Mouse (Mus musculus) kidney, adult 9 months (tissue): ENCODE data around the gene Eif5b.
A peak's percentile ranks its signal among the peaks of the same experiment; 100 is the strongest.

Experiments used
- DNase-seq: peaks from one replicate; pipeline ENCODE4 v3.0.0; 2022

The Eif5b gene

DNA sequence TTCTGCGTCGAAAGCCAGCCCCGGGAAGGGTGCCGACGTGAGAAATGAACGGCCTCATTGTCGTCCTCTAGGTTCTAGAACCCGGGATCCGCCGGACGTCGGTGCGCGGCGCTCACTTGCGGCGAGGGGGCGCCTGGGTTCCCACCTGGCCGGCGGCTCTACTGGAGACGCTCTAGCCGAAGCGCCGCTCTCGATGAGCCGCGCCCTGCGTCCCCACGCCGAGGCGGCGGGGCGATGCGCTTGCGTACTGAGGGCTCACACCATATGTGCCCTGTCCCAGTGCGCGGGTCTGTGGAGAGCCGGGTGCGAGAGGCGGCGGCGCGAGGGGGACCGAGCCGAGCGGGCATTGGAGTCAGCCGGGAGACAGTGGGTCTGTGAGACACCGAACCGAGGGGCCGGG, at the start of gene Eif5b, which contains the start of gene Txndc9:
Gene Eif5b (plus strand): TSS at position 144 of the 400 bp plus-strand sequence.
Gene Txndc9 (minus strand): TSS at position 27 of the 400 bp plus-strand sequence.
- peak; percentile 96 for DNase-seq

DNA sequence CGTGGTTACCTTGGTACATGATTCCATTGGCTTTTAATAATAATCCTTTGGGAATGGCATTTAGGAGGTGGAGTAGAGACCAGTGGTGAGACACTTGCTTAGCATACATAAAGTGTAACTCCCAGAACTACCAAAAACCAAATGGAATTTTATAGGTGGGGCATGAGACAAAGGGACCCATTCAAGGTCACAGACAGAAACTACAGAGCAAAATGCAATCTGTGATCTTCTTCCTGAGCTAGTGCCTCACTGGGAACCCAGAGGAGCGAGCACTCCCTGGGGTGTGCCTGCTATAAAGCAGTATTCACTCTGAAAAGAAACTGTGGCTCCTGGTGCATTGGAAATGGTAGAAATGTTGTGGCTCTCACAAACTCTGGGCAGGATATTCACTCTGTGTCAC, 48.9 kb upstream of the Eif5b start:
- DNase-seq = no peak

DNA sequence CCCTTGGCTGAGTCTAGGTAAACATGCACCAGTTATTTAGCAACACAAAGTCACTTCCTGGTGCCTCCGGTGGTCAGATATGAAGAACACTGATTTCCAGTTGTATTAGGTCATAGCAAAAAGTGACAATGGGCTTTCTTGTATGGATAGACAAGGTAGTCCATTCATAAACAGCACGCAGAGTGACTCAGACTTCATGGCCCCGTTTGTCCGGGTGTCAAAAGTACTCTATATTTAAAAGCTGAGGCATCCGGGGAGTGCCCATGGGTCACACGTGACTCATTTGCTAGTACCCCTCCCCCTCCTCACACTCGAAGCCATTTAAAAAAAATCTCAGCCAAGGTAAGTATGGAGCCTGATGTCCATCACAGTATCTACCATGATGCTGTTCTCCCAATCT, 43.0 kb upstream of the Eif5b start:
- no peak for DNase-seq

DNA sequence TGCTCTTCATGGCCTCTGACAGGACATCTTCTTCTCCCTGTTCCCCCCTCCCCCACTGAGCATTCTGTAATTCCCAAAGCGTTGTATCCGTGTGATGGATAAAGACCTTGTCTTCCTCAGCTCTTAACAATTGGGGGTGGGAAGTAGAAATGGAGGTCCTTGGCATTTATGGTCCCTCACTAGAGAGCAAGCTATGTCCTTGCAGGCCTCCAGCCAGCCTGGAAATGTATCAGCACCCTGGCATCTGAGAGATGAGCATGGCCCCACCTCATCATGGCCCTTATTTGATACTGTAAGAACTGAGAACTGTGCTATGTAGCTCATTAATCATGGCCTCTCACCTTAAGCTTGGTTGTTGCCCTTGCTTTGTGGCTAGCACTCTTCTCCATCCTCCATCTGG, 42.6 kb upstream of the Eif5b start:
- DNase-seq = no peak

DNA sequence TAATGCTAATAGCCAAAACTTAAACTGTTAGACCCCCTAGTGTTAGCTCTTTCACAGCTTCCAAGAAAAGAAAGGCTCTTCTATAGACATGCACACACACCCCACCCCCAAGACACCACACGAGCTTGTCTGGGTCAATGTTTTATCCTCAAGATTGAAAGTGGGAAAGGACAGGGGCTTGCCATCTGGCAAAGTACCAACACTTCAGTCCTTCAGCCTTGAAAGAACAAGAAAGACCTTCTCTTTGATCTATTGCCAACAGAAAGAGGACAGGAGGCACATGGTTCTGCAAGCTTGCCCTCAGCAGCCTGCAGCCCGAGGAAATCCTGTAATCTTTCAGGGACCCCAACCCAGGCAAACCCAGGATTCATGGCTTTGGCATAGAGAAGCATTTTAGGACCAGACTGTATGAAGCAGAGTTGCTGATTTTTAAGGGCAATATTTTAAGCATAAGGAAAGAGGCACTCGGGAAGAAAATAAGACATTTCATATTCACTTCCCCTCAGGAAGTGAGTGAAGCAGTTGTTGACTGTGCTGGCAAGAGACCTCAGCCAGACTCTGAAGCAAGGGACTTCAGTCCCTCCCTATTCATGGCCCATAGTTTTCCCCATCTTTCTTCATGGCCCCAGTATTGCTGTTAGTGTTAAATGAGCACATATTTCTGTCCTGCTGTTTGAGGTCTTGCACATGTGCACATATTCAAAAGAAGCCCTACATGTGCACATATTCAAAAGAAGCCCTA, 40.9 kb upstream of the Eif5b start:
- DNase-seq = peak; percentile 30

DNA sequence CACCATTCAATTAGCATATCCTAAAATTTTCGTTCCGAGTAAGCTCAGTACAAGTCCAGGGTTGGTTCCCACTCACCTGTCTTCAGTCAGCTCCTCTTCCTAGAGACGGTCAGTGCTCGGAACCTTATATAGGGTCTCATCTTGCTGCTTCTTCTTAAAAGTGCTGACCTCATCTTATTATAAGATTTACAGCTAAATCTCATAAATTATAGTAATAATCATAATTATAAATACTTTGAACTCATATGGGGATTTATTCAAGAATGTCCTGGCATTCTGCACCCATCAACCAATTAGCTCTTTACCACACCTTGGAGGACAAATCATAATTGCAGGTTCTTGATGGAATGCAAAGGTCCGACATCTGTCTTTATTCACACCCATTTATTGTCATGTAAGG, 40.2 kb upstream of the Eif5b start, which contains the start of gene Lyg1:
Gene Lyg1 (minus strand): TSS at position 101 of the 400 bp plus-strand sequence.
- DNase-seq = no peak

DNA sequence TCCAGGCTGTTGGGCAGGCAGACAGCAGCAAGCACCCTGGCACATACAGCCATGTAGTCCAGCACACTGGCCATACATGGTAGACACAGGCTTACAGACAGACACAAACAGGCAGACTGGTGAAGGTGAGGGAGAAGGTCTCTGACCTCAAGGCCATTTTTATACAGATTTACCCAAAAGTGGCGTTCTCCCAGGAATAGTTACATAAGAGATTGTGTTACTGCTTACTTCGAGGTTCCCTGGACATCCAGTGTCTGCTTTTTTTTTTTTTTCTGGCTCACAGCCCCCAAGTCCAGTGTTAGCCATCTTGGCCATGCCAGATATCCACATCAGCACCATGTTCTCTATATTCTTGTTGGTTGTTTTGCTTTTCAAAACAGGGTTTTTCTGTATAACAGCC, 39.3 kb upstream of the Eif5b start:
- DNase-seq = peak; percentile 72

DNA sequence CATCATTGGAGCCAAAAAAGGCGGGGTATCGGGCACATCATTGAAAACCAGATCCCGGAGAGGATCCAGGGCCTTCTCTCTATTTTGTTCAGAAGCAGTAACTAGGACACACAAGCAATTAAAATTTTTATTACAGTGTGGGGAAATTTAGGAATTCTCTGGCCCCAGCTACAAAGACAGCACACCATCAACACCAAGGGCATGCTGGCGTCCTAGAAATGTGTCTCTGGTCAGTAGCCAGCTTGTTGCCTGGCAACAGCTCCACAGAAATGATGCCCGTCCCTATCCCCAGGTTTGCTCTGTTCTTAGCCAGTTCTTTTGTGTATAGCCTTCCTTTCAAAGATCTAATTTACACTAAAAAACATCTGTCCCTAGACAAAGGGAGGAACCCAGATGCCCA, 38.3 kb upstream of the Eif5b start:
- no peak for DNase-seq

DNA sequence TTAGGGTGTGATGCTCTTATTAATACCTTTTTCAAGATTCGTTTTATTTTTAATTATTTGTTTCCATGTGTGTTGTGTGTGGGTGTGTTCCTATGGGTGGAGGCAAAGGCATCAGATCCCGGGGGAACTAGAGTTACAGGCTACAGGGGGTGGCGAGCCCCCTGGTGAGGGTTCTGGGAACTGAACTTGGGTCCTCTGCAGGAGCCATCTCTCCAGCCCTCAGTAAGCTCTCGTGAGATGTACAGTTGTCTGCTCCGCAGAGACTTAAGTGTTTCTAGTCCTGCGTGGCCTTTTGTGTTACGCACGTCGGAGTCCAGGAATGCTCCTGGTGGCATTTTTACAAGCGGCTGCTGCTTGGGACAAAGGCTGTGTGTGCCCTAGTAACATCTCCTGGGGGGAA, 32.2 kb upstream of the Eif5b start:
- DNase-seq = no peak

DNA sequence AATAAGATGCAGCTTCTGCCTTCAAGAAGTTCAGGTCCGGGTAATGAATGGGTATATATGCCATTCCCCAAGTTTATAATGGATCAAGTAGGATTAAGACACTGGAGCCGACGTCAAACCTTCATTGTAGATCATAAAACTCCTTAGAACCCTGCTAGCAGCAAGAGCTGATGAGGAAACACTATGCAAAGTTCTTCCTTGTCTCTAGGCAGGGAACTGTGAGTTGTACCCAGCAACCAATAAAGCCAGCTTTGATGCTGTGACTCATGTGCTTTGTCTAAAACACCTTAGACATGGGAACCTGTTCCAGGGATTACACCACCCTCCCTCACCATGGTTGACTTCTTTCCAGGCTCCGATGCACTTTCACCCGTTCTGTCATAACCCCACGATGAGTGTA, 29.1 kb upstream of the Eif5b start:
- no peak for DNase-seq

DNA sequence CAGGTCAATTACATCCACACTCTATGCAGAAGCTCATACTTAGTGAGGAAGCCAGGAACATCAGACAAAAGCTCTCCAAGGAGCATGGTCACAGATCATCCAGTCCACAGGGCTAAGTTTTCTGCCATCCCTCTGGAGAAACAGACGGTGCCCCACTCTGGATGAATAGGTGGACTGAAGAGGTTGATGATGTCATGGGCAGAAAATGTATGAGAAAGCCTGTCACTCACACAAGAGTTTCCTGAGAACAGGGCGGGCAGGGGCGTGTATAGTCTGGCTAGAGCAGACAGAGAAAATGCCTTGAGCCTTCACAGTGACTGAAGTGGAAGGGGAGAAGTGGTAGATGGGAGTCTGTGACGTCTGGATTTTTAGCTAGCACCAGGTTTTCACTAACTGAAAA, 26.3 kb upstream of the Eif5b start:
- DNase-seq = no peak

DNA sequence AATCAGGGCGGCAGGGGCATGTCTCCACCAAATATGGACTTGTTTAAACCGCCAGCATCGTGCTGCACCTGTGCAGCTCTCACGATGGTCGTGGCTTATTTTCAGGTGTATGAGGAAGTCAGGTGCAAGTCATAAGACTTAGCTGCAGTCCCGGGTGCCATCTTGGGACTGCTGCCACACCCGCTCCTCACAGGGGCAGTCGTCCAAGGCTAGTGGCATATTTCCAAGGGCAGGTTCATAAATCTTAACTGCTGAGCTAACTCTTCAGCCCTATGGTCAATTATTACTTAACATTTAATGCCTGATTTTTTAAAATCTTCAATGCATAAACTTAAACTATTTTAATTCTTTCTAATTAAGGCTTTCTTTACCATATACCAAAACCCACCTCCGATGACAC, 21.1 kb upstream of the Eif5b start:
- peak; percentile 86 for DNase-seq

DNA sequence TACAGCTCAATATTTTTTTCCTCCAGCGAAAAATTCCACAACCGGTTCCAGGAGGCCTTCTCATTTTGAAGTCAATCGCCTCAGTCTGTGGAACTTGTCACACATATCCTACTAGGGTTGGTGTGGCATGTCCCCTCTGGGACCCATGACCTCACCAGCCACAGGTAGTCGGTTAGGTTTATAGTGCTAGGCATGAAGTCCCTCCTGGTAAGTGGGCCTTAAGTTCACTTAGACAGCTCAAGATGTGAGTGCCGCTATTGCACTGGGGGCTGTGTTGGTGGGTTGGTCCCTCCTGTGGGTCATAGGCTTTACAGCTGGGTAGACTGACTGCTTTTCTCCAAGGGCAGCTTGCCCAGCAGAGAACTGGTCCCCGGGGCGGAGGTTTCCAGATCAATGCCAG, 20.5 kb upstream of the Eif5b start:
- no peak for DNase-seq

DNA sequence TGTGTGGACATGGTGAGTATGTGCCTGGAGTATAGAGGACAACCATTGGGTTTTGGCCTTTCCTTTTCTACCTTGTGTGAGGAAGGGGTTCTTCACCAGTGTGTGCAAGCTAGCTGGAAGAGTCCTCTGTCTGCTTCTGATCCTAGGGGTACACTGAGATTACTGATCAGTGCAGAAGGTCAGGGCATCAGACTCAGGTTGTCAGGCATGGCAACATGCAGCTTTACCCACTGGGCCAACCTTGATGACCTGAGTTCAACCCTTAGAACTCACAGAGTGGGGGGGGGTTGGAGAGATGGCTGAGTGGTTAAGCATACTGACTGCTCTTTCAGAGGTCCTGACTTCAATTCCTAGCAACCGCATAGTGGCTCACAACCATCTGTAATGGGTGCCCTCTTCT, 13.5 kb upstream of the Eif5b start:
- DNase-seq = no peak

DNA sequence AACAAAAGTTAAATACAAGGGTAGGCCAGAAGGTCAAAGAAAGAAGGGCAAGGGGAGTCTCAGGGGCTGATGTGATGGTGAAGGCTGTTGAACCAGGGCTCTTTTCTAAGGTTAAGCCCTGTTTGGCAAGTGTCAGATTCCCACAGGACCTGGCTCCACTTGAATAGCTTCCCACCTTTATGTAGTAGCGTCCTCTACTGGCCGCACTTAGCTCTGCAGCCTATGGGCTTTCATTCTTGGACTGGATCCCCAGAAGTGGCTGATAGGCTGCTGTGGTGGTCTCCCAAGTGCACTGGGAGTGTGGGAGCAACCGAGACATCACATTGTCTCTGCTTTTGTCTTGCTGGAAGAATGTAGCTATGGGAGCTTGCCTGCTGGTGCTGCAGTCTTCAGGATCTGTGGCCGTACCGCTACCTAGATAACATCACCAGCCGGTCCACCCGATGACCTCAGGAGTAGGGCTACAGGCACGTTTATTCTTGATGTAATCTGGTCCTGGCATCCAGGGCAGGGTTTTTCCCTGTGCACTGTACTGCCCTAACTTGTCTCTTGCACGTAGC, 12.0 kb upstream of the Eif5b start:
- DNase-seq = peak; percentile 54

DNA sequence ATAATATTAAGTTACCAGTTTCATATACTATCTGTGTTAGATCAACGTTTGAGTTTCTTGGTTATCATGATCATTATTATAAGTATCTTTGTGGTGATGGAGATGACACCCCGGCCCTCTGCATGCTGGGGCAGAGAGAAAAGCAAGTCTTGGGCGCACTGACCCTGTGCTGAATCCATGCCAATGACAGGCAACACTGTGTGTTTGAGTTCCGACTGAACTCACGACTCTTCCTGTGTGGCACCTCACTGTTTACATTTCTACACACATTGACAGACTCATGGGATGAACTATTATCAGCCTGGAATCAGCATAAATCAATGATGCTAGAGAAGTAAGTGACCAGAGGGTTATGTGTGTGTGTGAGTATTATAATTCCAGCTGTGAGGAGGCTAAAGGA, 10.0 kb upstream of the Eif5b start:
- no peak for DNase-seq

DNA sequence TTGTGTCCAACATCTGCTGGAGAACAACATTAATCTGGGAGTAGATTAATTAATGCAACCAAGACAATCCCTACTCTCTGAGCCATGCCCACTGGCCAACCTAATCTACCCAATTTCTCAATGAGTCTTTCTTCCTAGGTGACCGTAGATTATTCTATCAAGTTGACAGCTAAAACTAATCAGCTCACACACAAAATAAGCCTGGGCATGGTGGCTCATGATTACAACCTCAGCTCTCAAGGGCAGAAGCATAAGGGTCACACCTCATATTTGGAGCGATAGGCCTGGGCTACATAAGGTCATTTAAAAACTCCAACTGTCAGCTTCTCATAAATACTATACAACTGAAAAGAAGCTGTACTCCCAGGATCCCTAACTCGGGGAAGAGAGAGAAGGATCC, 1.6 kb upstream of the Eif5b start:
- no peak for DNase-seq

DNA sequence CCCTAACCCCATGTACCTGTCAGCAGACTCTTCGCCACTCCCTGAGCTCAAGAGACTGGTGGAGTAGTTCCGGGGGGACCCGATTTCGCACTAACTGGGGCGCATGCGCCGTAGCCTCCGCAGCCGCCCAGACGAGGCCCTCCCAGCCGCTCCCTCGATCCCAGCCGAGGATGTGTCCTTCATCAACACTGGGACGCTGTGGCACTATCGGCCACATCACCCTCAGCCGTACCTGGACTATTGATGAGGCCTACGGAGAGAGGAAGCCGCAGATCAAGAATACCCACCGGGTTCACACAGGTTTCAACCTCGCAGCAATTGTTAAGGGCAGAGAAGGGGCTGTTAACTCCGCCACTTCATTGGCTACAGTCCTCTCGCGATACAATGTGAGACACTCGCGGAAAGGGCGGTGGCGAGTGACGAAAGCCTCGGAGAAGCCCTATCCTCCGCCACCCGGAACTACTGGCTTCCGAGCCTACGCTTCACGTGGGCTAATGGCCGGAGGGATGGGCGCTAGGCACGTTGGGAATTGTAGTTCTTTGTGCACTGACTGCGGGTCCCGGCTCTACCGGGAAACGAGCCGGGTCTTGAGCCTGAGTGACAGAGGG, 829 bp upstream of the Eif5b start:
- peak; percentile 99 for DNase-seq

DNA sequence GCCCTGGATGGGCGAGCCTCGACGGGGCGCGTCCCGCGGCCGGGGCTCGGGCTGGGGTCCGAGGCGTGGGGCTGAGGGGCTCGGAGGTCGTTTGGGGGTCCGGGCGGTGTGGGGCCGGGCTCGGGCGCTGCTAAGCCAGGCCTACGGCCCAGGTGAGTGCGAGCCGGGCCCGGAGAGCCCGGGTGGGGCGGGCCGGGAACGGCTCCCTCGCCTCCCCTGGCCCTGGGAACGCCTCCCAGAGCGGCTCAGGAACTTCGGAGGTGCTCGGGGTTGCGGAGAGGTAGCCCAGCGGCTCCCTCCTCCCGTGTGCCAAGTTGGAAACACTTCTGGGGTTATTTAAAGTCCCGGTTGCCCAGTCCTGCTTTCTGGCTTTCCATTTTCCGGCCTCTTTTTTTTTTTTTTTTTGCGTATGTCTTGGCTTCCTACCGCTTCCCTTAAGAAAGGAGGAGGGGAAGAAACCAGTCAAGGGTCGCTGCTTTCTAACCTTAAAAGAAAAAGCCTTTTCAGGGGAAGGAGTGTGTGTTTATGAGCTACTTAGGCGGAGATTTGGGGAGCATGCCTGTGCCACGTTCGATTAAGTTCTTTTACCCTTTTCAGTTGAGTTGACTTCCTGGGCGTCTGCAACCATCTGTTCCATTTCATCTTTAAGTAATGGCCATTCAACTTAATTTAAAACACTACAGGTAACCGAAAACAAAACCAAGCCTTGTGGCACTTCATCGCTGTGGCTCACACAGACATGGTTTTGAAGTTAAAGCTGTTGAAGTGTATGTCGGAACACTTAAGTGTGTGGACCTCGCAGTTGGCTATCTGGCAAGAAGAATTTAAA, 775 bp downstream of the Eif5b start:
- peak; percentile 29 for DNase-seq

DNA sequence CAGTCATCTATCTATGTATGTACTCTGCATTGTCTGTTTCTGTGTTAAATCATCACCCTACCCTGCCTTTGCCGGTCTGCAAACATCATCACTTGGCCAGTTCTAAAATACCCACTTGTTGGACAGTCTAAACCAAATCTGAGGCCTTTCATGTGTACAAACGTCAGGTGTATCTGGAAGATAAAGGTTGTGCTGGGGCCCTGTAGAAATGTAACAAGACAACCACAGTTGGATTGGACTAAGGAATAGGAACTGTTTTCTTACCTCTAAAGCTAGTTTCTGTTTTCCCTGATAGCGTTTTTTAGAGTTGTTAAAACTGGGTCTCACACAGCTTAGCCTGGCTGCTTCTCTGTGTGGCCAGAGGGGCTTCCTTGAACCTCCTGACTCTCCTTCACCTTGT, 1.7 kb downstream of the Eif5b start:
- DNase-seq = no peak

DNA sequence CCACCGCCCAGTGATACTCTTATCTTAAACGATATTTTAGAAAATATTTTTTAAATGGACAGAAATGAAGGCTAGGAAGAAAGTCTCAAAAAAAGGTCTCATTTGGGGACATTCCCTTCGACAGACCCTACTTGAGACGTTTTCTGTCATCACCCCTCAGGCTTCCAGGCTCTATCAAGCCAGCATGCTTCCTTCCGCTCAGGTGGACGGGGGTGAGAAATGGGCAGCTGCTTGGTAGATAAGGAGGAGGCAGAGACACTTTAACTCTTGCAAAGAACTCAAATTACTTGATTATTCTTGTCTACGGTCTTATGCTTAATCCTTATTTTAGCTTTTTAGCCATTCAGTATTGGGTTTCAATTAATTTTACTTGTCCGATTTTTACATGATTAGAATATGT, 3.0 kb downstream of the Eif5b start:
- no peak for DNase-seq

DNA sequence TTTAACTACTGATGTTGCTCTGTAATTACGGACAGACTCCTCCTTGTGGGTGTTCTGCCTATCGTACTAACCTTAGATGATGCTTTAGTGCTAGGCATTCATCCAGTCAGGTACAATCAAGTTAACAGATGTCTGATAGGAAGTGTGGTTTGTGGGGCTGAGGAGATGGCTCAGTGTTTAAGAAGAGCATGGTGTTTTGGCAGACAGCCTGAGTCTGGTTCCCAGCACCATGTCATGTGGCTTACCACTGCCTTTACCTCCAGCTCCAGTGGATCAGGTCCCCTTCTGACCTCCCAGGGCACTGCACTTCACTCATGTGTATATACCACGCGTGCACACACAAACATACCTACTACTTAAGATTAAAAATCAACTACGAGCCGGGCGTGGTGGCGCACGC, 4.1 kb downstream of the Eif5b start:
- DNase-seq = no peak

DNA sequence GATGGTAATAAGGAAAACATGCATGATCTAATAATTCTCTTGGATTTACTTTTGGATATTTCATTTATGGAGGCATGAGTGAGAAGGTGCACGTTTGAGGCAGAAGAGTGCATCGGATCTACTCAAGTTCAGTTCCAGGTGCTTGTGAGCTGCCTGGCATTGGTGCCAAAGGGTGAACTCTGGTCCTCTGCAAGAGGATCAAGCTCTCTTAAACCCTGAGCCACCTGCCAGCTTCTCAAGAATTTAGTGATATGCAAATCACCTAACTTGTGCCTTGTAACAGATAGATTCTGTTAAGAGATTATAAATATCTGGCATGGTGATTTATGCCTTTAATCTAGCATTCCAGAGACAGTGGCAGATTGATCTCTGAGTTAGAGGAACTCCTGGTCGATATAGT, 5.2 kb downstream of the Eif5b start:
- no peak for DNase-seq

DNA sequence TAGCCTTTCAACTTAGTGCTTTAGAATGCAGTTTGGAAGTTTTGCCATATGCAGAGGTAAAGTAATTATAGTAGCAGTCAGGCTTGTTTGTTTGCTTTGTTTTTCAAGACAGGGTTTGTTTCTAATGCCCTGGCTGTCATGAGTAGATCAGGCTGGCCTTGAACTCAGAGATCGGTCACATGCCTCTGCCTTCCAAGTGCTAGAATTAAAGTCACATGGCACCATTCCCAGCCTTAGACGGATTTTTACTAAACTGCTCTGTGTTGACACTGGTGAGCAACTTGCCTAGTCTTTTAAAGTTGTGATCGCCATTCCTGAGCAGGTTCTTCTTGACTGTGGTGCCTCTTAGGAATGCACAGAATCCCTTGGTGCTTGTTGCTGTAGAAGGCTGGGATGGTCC, 8.9 kb downstream of the Eif5b start:
- no peak for DNase-seq
